Mouse (Mus musculus) liver, postnatal 0 days (tissue): ENCODE measurements around the gene Hes3. TPM values are rescaled to one million over a fixed set of nuclear protein-coding genes. Genes with fewer than 3 reads are reported as not detected.

ENCODE experiments used
- ATAC-seq: fragments of 200-750 bp; cut with Nextera tagmentation; 2 replicates; pipeline ENCODE4 v1.8.0; 2017; ENCODE audit warnings: mild to moderate bottlenecking, moderate library complexity
- DNase-seq: peaks from one replicate; pipeline ENCODE4 v3.0.0-alpha.2; 2016
- H3K27ac ChIP-seq: fragments of 300-500 bp; sonication (generic); 2 replicates; pipeline ENCODE4 v1.5.1; 2014; ENCODE audit warnings: antibody characterized with exemption, moderate library complexity, mild to moderate bottlenecking, low read depth
- H3K27me3 ChIP-seq: fragments of 300-500 bp; sonication (generic); 2 replicates; pipeline ENCODE4 v1.6.1; 2014; ENCODE audit warnings: low read length, control low read depth, mixed read lengths; ENCODE audit not compliant: insufficient read depth
- H3K36me3 ChIP-seq: fragments of 300-500 bp; sonication (generic); replicated peaks from 2 replicates; pipeline ENCODE4 v1.6.1; 2014; ENCODE audit warnings: mild to moderate bottlenecking, control low read depth, low read length, moderate library complexity, mixed read lengths; ENCODE audit not compliant: insufficient read depth
- H3K4me1 ChIP-seq: fragments of 300-500 bp; sonication (generic); 2 replicates; pipeline ENCODE4 v1.6.1; 2014; ENCODE audit warnings: antibody characterized with exemption, mild to moderate bottlenecking, control low read depth; ENCODE audit not compliant: insufficient read depth
- H3K4me2 ChIP-seq: fragments of 300-500 bp; sonication (generic); 2 replicates; pipeline ENCODE4 v1.6.1; 2014; ENCODE audit warnings: low read depth, mild to moderate bottlenecking, low read length, moderate library complexity, mixed read lengths
- H3K4me3 ChIP-seq: fragments of 300-500 bp; sonication (generic); 2 replicates; pipeline ENCODE4 v1.5.1; 2014; ENCODE audit warnings: low read depth, low read length
- H3K9ac ChIP-seq: fragments of 300-500 bp; sonication (generic); replicated peaks from 2 replicates; pipeline ENCODE4 v1.6.1; 2014; ENCODE audit warnings: mild to moderate bottlenecking, moderate library complexity
- H3K9me3 ChIP-seq: fragments of 300-500 bp; sonication (generic); 2 replicates; pipeline ENCODE4 v1.6.1; 2016; ENCODE audit warnings: mild to moderate bottlenecking, control low read depth, low read length, mixed read lengths
- CTCF ChIP-seq: sonication (generic); IDR thresholded peaks from 2 replicates; pipeline ENCODE4 v1.5.1; 2016; ENCODE audit warnings: antibody characterized with exemption, low read depth
- EP300 ChIP-seq: IDR thresholded peaks from 2 replicates; pipeline ENCODE4 v1.6.1; 2016; ENCODE audit warnings: antibody characterized with exemption, low read depth, mild to moderate bottlenecking
- WGBS: fragments of 180-500 bp; shearing (Covaris S2); extraction: QIAGEN DNeasy Blood & Tissue Kit; methylation state at CpG from one replicate; pipeline ENCODE4 v1.1.7; 2014; ENCODE audit not compliant: insufficient replicate concordance; 5-methylcytosine and 5-hydroxymethylcytosine counted together
- polyA plus RNA-seq: library from polyadenylated mRNA; unstranded; fragments of >200 nt; fragmentation: Nextera tagmentation; extraction: Ambion mirVana; gene quantifications from 2 replicates; pipeline ENCODE4 v1.2.1, GENCODE M21; 2015

Hes3 gene
- polyA plus RNA-seq, 1 experiment from 2014 or later: not detected

GRCm38 (mm10) chr4:152332952-152333351 lies 41.5 kb upstream of the Hes3 start:
- TF ChIP-seq CTCF (peak; percentile 95), EP300 (no peak)
- H3K36me3 ChIP-seq: peaks cover 51% of the 10 kb centered on the region
- H3K4me1 ChIP-seq: no peaks in the 10 kb centered on the region
- H3K4me3 ChIP-seq: no peak overlapping the region
- H3K9ac ChIP-seq: no peak overlapping the region
- 20% methylated on average over 2 of the region's 2 CpGs for WGBS
- no peak overlapping the region for H3K4me2 ChIP-seq
- DNase-seq (peak; percentile 69), ATAC-seq (peak; percentile 72)
- H3K9me3 ChIP-seq: no peaks in the 10 kb centered on the region
- peaks cover 7% of the 10 kb centered on the region for H3K27me3 ChIP-seq
- no peak overlapping the region for H3K27ac ChIP-seq

- Histone ChIP-seq H3K4me2 (no peak overlapping the region), H3K27me3 (no peaks in the 10 kb centered on the region), H3K4me1 (peaks cover 7% of the 10 kb centered on the region), H3K27ac (no peak overlapping the region), H3K4me3 (no peak overlapping the region), H3K36me3 (peaks cover 50% of the 10 kb centered on the region), H3K9me3 (no peaks in the 10 kb centered on the region), H3K9ac (no peak overlapping the region)
- TF ChIP-seq EP300 (no peak), CTCF (peak; percentile 63)
- no peak for ATAC-seq
- DNase-seq: peak; percentile 67
- WGBS: 71% methylated on average over 6 of the region's 6 CpGs
Measured at GRCm38 (mm10) chr4:152328691-152329090, 37.2 kb upstream of the Hes3 start.

- Histone ChIP-seq H3K4me1 (peaks cover 7% of the 10 kb centered on the region), H3K27me3 (no peaks in the 10 kb centered on the region), H3K36me3 (peaks cover 30% of the 10 kb centered on the region), H3K9ac (peak overlapping the region; percentile 92), H3K4me2 (peak overlapping the region; percentile 88), H3K27ac (peak overlapping the region; percentile 67; the same call in 1 of the 2 replicates), H3K9me3 (no peaks in the 10 kb centered on the region), H3K4me3 (peak overlapping the region; percentile 91)
- ATAC-seq: no peak
- WGBS: under 1% methylated on average over 11 of the region's 11 CpGs
- TF ChIP-seq CTCF: no peak
- no peak for DNase-seq
Measured at GRCm38 (mm10) chr4:152326543-152326942, 35.1 kb upstream of the Hes3 start.

GRCm38 (mm10) chr4:152325574-152326411 lies 34.3 kb upstream of the Hes3 start, which contains the start of gene Rpl22:
TSS of gene Rpl22 (plus strand) at chr4:152325742.
- peak; percentile 99 for ATAC-seq
- H3K9ac ChIP-seq: peak within 1 kb of the TSS; percentile 92
- no peaks in the 10 kb centered on the region for H3K27me3 ChIP-seq
- TF ChIP-seq EP300 (peak; percentile 73; the same call in 1 of the 2 replicates), CTCF (peak; percentile 49)
- 2% methylated on average over 68 of the region's 70 CpGs for WGBS
- H3K4me2 ChIP-seq: peak within 1 kb of the TSS; percentile 88
- H3K4me3 ChIP-seq: peak within 1 kb of the TSS; percentile 91
- H3K9me3 ChIP-seq: no peaks in the 10 kb centered on the region
- H3K4me1 ChIP-seq: peaks cover 7% of the 10 kb centered on the region
- peak within 1 kb of the TSS; percentile 67 for H3K27ac ChIP-seq
- DNase-seq: peak; percentile 91
- H3K36me3 ChIP-seq: peaks cover 23% of the 10 kb centered on the region

- peak overlapping the region; percentile 45; the same call in 1 of the 2 replicates for H3K9ac ChIP-seq
- H3K4me2 ChIP-seq: peak overlapping the region; percentile 88
- no peak for TF ChIP-seq EP300
- TF ChIP-seq CTCF: no peak
- DNase-seq: no peak
- ATAC-seq: peak; percentile 5
- no peaks in the 10 kb centered on the region for H3K27me3 ChIP-seq
- 51% methylated on average over 16 of the region's 16 CpGs for WGBS
- H3K27ac ChIP-seq: no peak overlapping the region
- no peaks in the 10 kb centered on the region for H3K9me3 ChIP-seq
- H3K4me1 ChIP-seq: peaks cover 7% of the 10 kb centered on the region
- peaks cover 14% of the 10 kb centered on the region for H3K36me3 ChIP-seq
- H3K4me3 ChIP-seq: peak overlapping the region; percentile 91
Measured at GRCm38 (mm10) chr4:152324641-152325562, 33.4 kb upstream of the Hes3 start.

- Histone ChIP-seq H3K36me3 (no peaks in the 10 kb centered on the region), H3K4me3 (no peak overlapping the region), H3K4me1 (peaks cover 6% of the 10 kb centered on the region), H3K9me3 (no peaks in the 10 kb centered on the region), H3K4me2 (no peak overlapping the region), H3K27ac (no peak overlapping the region), H3K9ac (no peak overlapping the region), H3K27me3 (peaks cover 15% of the 10 kb centered on the region)
- 59% methylated on average over 5 of the region's 5 CpGs for WGBS
- DNase-seq (no peak), ATAC-seq (no peak)
- TF ChIP-seq EP300 (no peak), CTCF (no peak)
Measured at GRCm38 (mm10) chr4:152321464-152321863, 30.0 kb upstream of the Hes3 start.
